Mouse (Mus musculus): ENCODE measurements around the gene Rps16.

GRCm38 (mm10) chr7:28367663-28368275 is 17.3 kb downstream of the Rps16 start:
- TF ChIP-seq POLR2A (IDR thresholded peaks at IDR 0.05; ENCODE audit: extremely low read depth, insufficient read depth, low read length) (no peak), CTCF (IDR thresholded peaks at IDR 0.05; ENCODE audit: low read depth, low read length) (no peak)

Measured in liver, adult 2 months (tissue).